Mouse (Mus musculus) heart, embryonic 15.5 days (tissue): ENCODE results near the gene H2-Ob. TPM values are rescaled to one million over a fixed set of nuclear protein-coding genes. Genes with fewer than 3 reads are reported as not detected.
"Not testable (repeated sequence)": the region's sequence is repeated elsewhere in the genome, so short reads cannot be mapped to it uniquely, and the experiment has no call there.

ENCODE experiments used
- ATAC-seq: fragments of 200-750 bp; cut with Nextera tagmentation; replicated peaks from 2 replicates; pipeline ENCODE4 v1.8.0; 2017; ENCODE audit warnings: low read depth, moderate TSS enrichment; ENCODE audit not compliant: insufficient number of reproducible peaks, insufficient read depth, low FRiP score
- H3K27ac ChIP-seq: fragments of 300-500 bp; sonication (generic); 2 replicates; pipeline ENCODE4 v1.5.1; 2015; ENCODE audit warnings: mild to moderate bottlenecking, inconsistent platforms
- H3K27me3 ChIP-seq: fragments of 300-500 bp; sonication (generic); 2 replicates; pipeline ENCODE4 v1.6.1; 2015; ENCODE audit warnings: inconsistent platforms
- H3K36me3 ChIP-seq: fragments of 300-500 bp; sonication (generic); 2 replicates; pipeline ENCODE4 v1.6.1; 2015; ENCODE audit warnings: mild to moderate bottlenecking, inconsistent platforms
- H3K4me1 ChIP-seq: fragments of 300-500 bp; sonication (generic); replicated peaks from 2 replicates; pipeline ENCODE4 v1.6.1; 2015; ENCODE audit warnings: inconsistent platforms
- H3K4me2 ChIP-seq: fragments of 300-500 bp; sonication (generic); 2 replicates; pipeline ENCODE4 v1.6.1; 2015; ENCODE audit warnings: inconsistent platforms, mild to moderate bottlenecking, moderate library complexity
- H3K4me3 ChIP-seq: fragments of 300-500 bp; sonication (generic); 2 replicates; pipeline ENCODE4 v1.5.1; 2015; ENCODE audit warnings: mild to moderate bottlenecking, inconsistent platforms
- H3K9ac ChIP-seq: fragments of 300-500 bp; sonication (generic); 2 replicates; pipeline ENCODE4 v1.6.1; 2015; ENCODE audit warnings: mild to moderate bottlenecking, inconsistent platforms
- H3K9me3 ChIP-seq: fragments of 300-500 bp; sonication (generic); replicated peaks from 2 replicates; pipeline ENCODE4 v1.6.1; 2016; ENCODE audit warnings: inconsistent platforms
- WGBS: fragments of 180-500 bp; shearing (Covaris S2); methylation state at CpG from one replicate; pipeline ENCODE4 v1.1.7; 2015; ENCODE audit warnings: mixed read lengths; 5-methylcytosine and 5-hydroxymethylcytosine counted together
- polyA plus RNA-seq: library from polyadenylated mRNA; unstranded; fragments of >200 nt; fragmentation: Nextera tagmentation; extraction: Ambion mirVana; gene quantifications from 2 replicates; pipeline ENCODE4 v1.2.1, GENCODE M21; 2015

H2-Ob gene
- polyA plus RNA-seq, 1 experiment from 2014 or later, result 0.14 TPM

- 85% methylated on average over 3 of the region's 3 CpGs for WGBS
Measured at GRCm38 (mm10) chr17:34224816-34225215, 13.9 kb upstream of the H2-Ob start.

GRCm38 (mm10) chr17:34225426-34225825 lies 13.3 kb upstream of the H2-Ob start:
- Histone ChIP-seq H3K27ac (no peak overlapping the region), H3K4me3 (no peak overlapping the region), H3K9ac (no peak overlapping the region), H3K36me3 (no peaks in the 10 kb centered on the region), H3K27me3 (no peaks in the 10 kb centered on the region), H3K4me1 (no peaks in the 10 kb centered on the region), H3K9me3 (no peaks in the 10 kb centered on the region; the same call in 1 of the 2 replicates), H3K4me2 (no peak overlapping the region)
- no peak for ATAC-seq
- 90% methylated on average over 8 of the region's 8 CpGs for WGBS

More at GRCm38 (mm10) chr17:34224816-34225215, 13.9 kb upstream of the H2-Ob start:
- Histone ChIP-seq H3K9ac (no peak overlapping the region), H3K4me2 (no peak overlapping the region), H3K4me3 (no peak overlapping the region), H3K27ac (no peak overlapping the region), H3K9me3 (no peaks in the 10 kb centered on the region; the same call in 1 of the 2 replicates), H3K27me3 (no peaks in the 10 kb centered on the region), H3K36me3 (no peaks in the 10 kb centered on the region), H3K4me1 (no peaks in the 10 kb centered on the region)
- no peak for ATAC-seq

- 93% methylated on average over 15 of the region's 23 CpGs for WGBS
- H3K9me3 ChIP-seq, H3K4me1 ChIP-seq, H3K9ac ChIP-seq, H3K27ac ChIP-seq, H3K4me3 ChIP-seq, H3K4me2 ChIP-seq, H3K36me3 ChIP-seq, H3K27me3 ChIP-seq, ATAC-seq: not testable (repeated sequence)
Measured at GRCm38 (mm10) chr17:34225911-34226310, 12.8 kb upstream of the H2-Ob start.

- not testable (repeated sequence) for H3K9me3 ChIP-seq, H3K36me3 ChIP-seq, H3K9ac ChIP-seq, H3K27me3 ChIP-seq, ATAC-seq, H3K4me3 ChIP-seq, H3K4me1 ChIP-seq, H3K27ac ChIP-seq, H3K4me2 ChIP-seq
- WGBS, result 86% methylated on average over 9 of the region's 9 CpGs
Measured at GRCm38 (mm10) chr17:34230971-34231370, 7.7 kb upstream of the H2-Ob start.

GRCm38 (mm10) chr17:34232021-34232420 lies 6.7 kb upstream of the H2-Ob start:
- not testable (repeated sequence) for ATAC-seq, H3K27me3 ChIP-seq, H3K27ac ChIP-seq, H3K4me1 ChIP-seq, H3K9ac ChIP-seq, H3K36me3 ChIP-seq, H3K4me3 ChIP-seq, H3K4me2 ChIP-seq, H3K9me3 ChIP-seq
- WGBS, result 86% methylated on average over 6 of the region's 7 CpGs

GRCm38 (mm10) chr17:34234926-34235325 lies 3.8 kb upstream of the H2-Ob start:
- no peaks in the 10 kb centered on the region for H3K27me3 ChIP-seq
- no peak overlapping the region for H3K4me2 ChIP-seq
- ATAC-seq, result no peak
- H3K4me3 ChIP-seq, result no peak overlapping the region
- H3K4me1 ChIP-seq, result no peaks in the 10 kb centered on the region
- no peaks in the 10 kb centered on the region for H3K36me3 ChIP-seq
- WGBS, result 49% methylated on average over 9 of the region's 9 CpGs
- H3K9me3 ChIP-seq, result no peaks in the 10 kb centered on the region
- H3K27ac ChIP-seq, result no peak overlapping the region
- no peak overlapping the region for H3K9ac ChIP-seq

GRCm38 (mm10) chr17:34236691-34237090 lies 2.0 kb upstream of the H2-Ob start:
- WGBS, result 75% methylated on average over 5 of the region's 5 CpGs
- no peaks in the 10 kb centered on the region for H3K27me3 ChIP-seq
- no peak for ATAC-seq
- H3K9ac ChIP-seq, result no peak overlapping the region
- H3K9me3 ChIP-seq, result no peaks in the 10 kb centered on the region
- no peak overlapping the region for H3K4me2 ChIP-seq
- no peaks in the 10 kb centered on the region for H3K4me1 ChIP-seq
- H3K27ac ChIP-seq, result no peak overlapping the region
- H3K36me3 ChIP-seq, result no peaks in the 10 kb centered on the region
- H3K4me3 ChIP-seq, result no peak overlapping the region

- Histone ChIP-seq H3K9ac (no peak overlapping the region), H3K9me3 (no peaks in the 10 kb centered on the region), H3K4me2 (no peak overlapping the region), H3K27ac (no peak overlapping the region), H3K36me3 (no peaks in the 10 kb centered on the region), H3K4me3 (no peak overlapping the region), H3K27me3 (no peaks in the 10 kb centered on the region), H3K4me1 (no peaks in the 10 kb centered on the region)
- 75% methylated on average over 3 of the region's 3 CpGs for WGBS
- no peak for ATAC-seq
Measured at GRCm38 (mm10) chr17:34237741-34238140, 962 bp upstream of the H2-Ob start.

GRCm38 (mm10) chr17:34239601-34240041 lies 918 bp downstream of the H2-Ob start:
- no peak for ATAC-seq
- no peaks in the 10 kb centered on the region for H3K9me3 ChIP-seq
- no peaks in the 10 kb centered on the region for H3K4me1 ChIP-seq
- no peak overlapping the region for H3K4me3 ChIP-seq
- peak overlapping the region; percentile 42; the same call in 1 of the 2 replicates for H3K27ac ChIP-seq
- H3K4me2 ChIP-seq, result no peak overlapping the region; the same call in 1 of the 2 replicates
- no peaks in the 10 kb centered on the region for H3K27me3 ChIP-seq
- no peak overlapping the region for H3K9ac ChIP-seq
- WGBS, result 46% methylated on average over 10 of the region's 10 CpGs
- no peaks in the 10 kb centered on the region for H3K36me3 ChIP-seq

GRCm38 (mm10) chr17:34240366-34240765 lies 1.7 kb downstream of the H2-Ob start:
- no peak overlapping the region for H3K27ac ChIP-seq
- 46% methylated on average over 3 of the region's 3 CpGs for WGBS
- no peaks in the 10 kb centered on the region for H3K27me3 ChIP-seq

GRCm38 (mm10) chr17:34240916-34241315 lies 2.2 kb downstream of the H2-Ob start:
- no peaks in the 10 kb centered on the region for H3K36me3 ChIP-seq
- no peak overlapping the region for H3K4me3 ChIP-seq
- H3K4me2 ChIP-seq, result no peak overlapping the region
- no peak overlapping the region for H3K9ac ChIP-seq
- no peaks in the 10 kb centered on the region for H3K9me3 ChIP-seq
- no peak for ATAC-seq
- 74% methylated on average over 6 of the region's 6 CpGs for WGBS
- H3K4me1 ChIP-seq, result no peaks in the 10 kb centered on the region
- no peaks in the 10 kb centered on the region for H3K27me3 ChIP-seq
- H3K27ac ChIP-seq, result no peak overlapping the region

More at GRCm38 (mm10) chr17:34240366-34240765, 1.7 kb downstream of the H2-Ob start:
- H3K9me3 ChIP-seq, result no peaks in the 10 kb centered on the region
- H3K4me1 ChIP-seq, result no peaks in the 10 kb centered on the region
- no peak overlapping the region for H3K9ac ChIP-seq
- H3K4me2 ChIP-seq, result no peak overlapping the region
- ATAC-seq, result no peak
- no peak overlapping the region for H3K4me3 ChIP-seq
- no peaks in the 10 kb centered on the region for H3K36me3 ChIP-seq

GRCm38 (mm10) chr17:34244656-34245055 lies 6.0 kb downstream of the H2-Ob start:
- ATAC-seq, result no peak
- H3K9me3 ChIP-seq, result no peaks in the 10 kb centered on the region

More at GRCm38 (mm10) chr17:34244656-34245055, 6.0 kb downstream of the H2-Ob start:
- Histone ChIP-seq H3K36me3 (no peaks in the 10 kb centered on the region), H3K9ac (no peak overlapping the region), H3K4me1 (no peaks in the 10 kb centered on the region), H3K4me2 (no peak overlapping the region), H3K4me3 (no peak overlapping the region), H3K27me3 (no peaks in the 10 kb centered on the region; the same call in 1 of the 2 replicates), H3K27ac (no peak overlapping the region)
- 69% methylated on average over 4 of the region's 4 CpGs for WGBS
